ENCODE assay signal across 8 mouse cellular contexts in the genomic region with DNA sequence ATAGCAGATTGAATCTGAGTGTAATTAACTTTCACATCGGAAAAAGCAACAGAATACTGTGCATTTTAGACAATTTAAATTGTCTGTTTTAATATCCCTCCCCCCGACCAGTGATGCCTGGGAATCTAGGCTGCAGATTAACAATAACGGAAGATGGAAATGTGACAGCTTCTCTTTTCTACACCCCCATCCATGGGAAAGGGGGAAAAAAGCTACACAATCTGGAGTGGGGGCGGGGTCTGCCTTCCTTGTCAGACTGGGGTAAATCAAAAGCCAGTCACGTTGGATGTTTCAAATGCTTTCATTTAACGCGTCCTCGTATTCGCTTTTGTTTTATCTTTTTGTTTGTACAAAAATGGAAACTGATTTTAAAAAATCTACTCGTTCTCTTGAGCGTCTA. TPM values are rescaled to one million over a fixed set of nuclear protein-coding genes. Genes with fewer than 3 reads are reported as not detected.
DNase-seq lines count a peak whose midpoint lies in the region; ATAC-seq and TF ChIP-seq lines count a peak whose summit lies in the region.

No protein-coding gene starts in this region.

- no peaks in the 10 kb centered on the region for H3K27me3 ChIP-seq in hindbrain, embryonic 13.5 days
- H3K27me3 ChIP-seq in midbrain, postnatal 0 days (ENCODE audit: insufficient read depth, low read length) = no peaks in the 10 kb centered on the region

- intact Hi-C loops in left cerebral cortex, postnatal 14 days (cut with DNase I) = loop anchor here (5.0 kb wide), 2 partner anchors 51 to 109 kb away; no protein-coding TSS in a partner anchor

- H3K9ac ChIP-seq in hindbrain, embryonic 13.5 days = peak overlapping the region; percentile 93
- peak overlapping the region; percentile 6 for H3K9ac ChIP-seq in midbrain, postnatal 0 days (replicated peaks; ENCODE audit: low read length, poor library complexity, severe bottlenecking)

- ATAC-seq in hindbrain, embryonic 13.5 days (ENCODE audit: low FRiP score) = no peak
- ATAC-seq in midbrain, postnatal 0 days (ENCODE audit: low FRiP score) = no peak

- no peaks in the 10 kb centered on the region for H3K9me3 ChIP-seq in hindbrain, embryonic 13.5 days
- H3K9me3 ChIP-seq in midbrain, postnatal 0 days (ENCODE audit: low read length) = no peaks in the 10 kb centered on the region

- no peak for TF ChIP-seq POLR2A in cortical plate, adult 2 months (IDR thresholded peaks at IDR 0.05; ENCODE audit: extremely low read depth, insufficient read depth, low read length)

- DNase-seq in right cerebral cortex, adult 2 months (ENCODE audit: low spot score in 2 of 2) = peak; percentile 17 to 36
- no peak for DNase-seq in right cerebral cortex, postnatal 36 days (ENCODE audit: low spot score in 2 of 2)
- DNase-seq in left cerebral cortex, postnatal 14 days (ENCODE audit: low spot score in 2 of 2) = peak; percentile 22 to 49
- DNase-seq in midbrain, postnatal 0 days (ENCODE audit: low spot score) = peak; percentile 60
- DNase-seq in gastrocnemius, adult 8-10 months (ENCODE audit: low spot score in 2 of 2) = no peak
- no peak for DNase-seq in spleen, postnatal 36 days (ENCODE audit: low spot score in 2 of 2)

- no peaks in the 10 kb centered on the region for H3K36me3 ChIP-seq in hindbrain, embryonic 13.5 days
- H3K36me3 ChIP-seq in midbrain, postnatal 0 days (ENCODE audit: insufficient read depth, low read length) = no peaks in the 10 kb centered on the region

- peak overlapping the region; percentile 68 for H3K4me2 ChIP-seq in hindbrain, embryonic 13.5 days
- H3K4me2 ChIP-seq in midbrain, postnatal 0 days (ENCODE audit: low read depth, low read length, poor library complexity, severe bottlenecking) = peak overlapping the region; percentile 76

- no peak for TF ChIP-seq CTCF in cortical plate, adult 2 months (IDR thresholded peaks at IDR 0.05; ENCODE audit: extremely low read depth, insufficient read depth, low read length)
- TF ChIP-seq CTCF in midbrain, postnatal 0 days (IDR thresholded peaks at IDR 0.05) = no peak

- no peaks in the 10 kb centered on the region for H3K4me1 ChIP-seq in cortical plate, adult 2 months (ENCODE audit: control insufficient read depth, insufficient read depth, low read length)
- H3K4me1 ChIP-seq in hindbrain, embryonic 13.5 days (replicated peaks) = peaks cover 10% of the 10 kb centered on the region
- H3K4me1 ChIP-seq in midbrain, postnatal 0 days (ENCODE audit: insufficient read depth, low read length) = no peaks in the 10 kb centered on the region

- peak overlapping the region; percentile 61 for H3K4me3 ChIP-seq in cortical plate, adult 2 months (ENCODE audit: insufficient read depth, low read length)
- H3K4me3 ChIP-seq in hindbrain, embryonic 13.5 days = peak overlapping the region; percentile 94
- H3K4me3 ChIP-seq in midbrain, postnatal 0 days (ENCODE audit: low read depth, low read length) = peak overlapping the region; percentile 90

- 4% methylated on average over 11 of the region's 11 CpGs for WGBS in hindbrain, embryonic 13.5 days
- WGBS in midbrain, postnatal 0 days = 2% methylated on average over 11 of the region's 11 CpGs

- no peak overlapping the region for H3K27ac ChIP-seq in cortical plate, adult 2 months (ENCODE audit: insufficient read depth, low read length)
- peak overlapping the region; percentile 99 for H3K27ac ChIP-seq in hindbrain, embryonic 13.5 days
- H3K27ac ChIP-seq in midbrain, postnatal 0 days (ENCODE audit: low read depth, low read length) = no peak overlapping the region

RNA-seq across cellular contexts. Expression of a gene that starts 1.3 kb away (rescaled TPM):
- polyA plus RNA-seq in cortical plate, adult 2 months (2012; rRNA removed) = 6.0 and 6.3 TPM in 2 replicates
- polyA plus RNA-seq in hindbrain, embryonic 13.5 days (2015; fragmentation: Nextera tagmentation; extraction: Ambion mirVana) = 8.5 and 8.9 TPM in 2 replicates
- 1 to 10 TPM; 7.2 to 9.0 TPM for total RNA-seq in left cerebral cortex, postnatal 14 days (2021)
- total RNA-seq in midbrain, postnatal 0 days (2014; rRNA removed) = 20.1 and 23.0 TPM in 2 replicates
- polyA plus RNA-seq in midbrain, postnatal 0 days (2015; fragmentation: Nextera tagmentation; extraction: Ambion mirVana) = 2.2 and 2.4 TPM in 2 replicates
- total RNA-seq in gastrocnemius, adult 8-10 months (2022) = under 1 TPM; 0.05 to 0.17 (median 0.07) TPM

RNA-seq across cellular contexts. Expression of a gene that starts 57.0 kb away (rescaled TPM):
- polyA plus RNA-seq in cortical plate, adult 2 months (2012; rRNA removed) = 1.4 and 1.9 TPM in 2 replicates
- 0.88 and 1.2 TPM in 2 replicates for polyA plus RNA-seq in hindbrain, embryonic 13.5 days (2015; fragmentation: Nextera tagmentation; extraction: Ambion mirVana)
- total RNA-seq in left cerebral cortex, postnatal 14 days (2021) = under 1 TPM; 0.44 to 0.72 TPM
- 0.55 and 0.71 TPM in 2 replicates for total RNA-seq in midbrain, postnatal 0 days (2014; rRNA removed)
- polyA plus RNA-seq in midbrain, postnatal 0 days (2015; fragmentation: Nextera tagmentation; extraction: Ambion mirVana) = 0.74 and 1.1 TPM in 2 replicates
- 1 to 10 TPM in 3 of 4 experiments, under 1 TPM in 1; 0.78 to 1.8 (median 1.3) TPM for total RNA-seq in gastrocnemius, adult 8-10 months (2022)

Comparison
In these comparisons a context has a peak if more than half of its experiments do, and no peak if none do; other contexts are left out.
1. DNase-seq: peak in right cerebral cortex, adult 2 months (2 of 2), left cerebral cortex, postnatal 14 days (2 of 2) and midbrain, postnatal 0 days (single experiment); none in right cerebral cortex, postnatal 36 days (0 of 2), gastrocnemius, adult 8-10 months (0 of 2) and spleen, postnatal 36 days (0 of 2).
2. RNA of a gene that starts 1.3 kb away (total RNA-seq): 20.1 to 23.0 TPM in midbrain, postnatal 0 days and 7.2 to 9.0 TPM in left cerebral cortex, postnatal 14 days; 0.05 to 0.17 TPM in gastrocnemius, adult 8-10 months; every median in the first group is over 4 times any median in the second.
3. Peak in every context shown above with its lines, with median percentiles within 50 percentile points of each other: H3K4me3 ChIP-seq.